Mouse (Mus musculus): ENCODE results near the gene Leprot.

GRCm38 (mm10) chr4:101697236-101697635 is 49.7 kb downstream of the Leprot start:
- TF ChIP-seq CTCF (IDR thresholded peaks at IDR 0.05; ENCODE audit: borderline replicate concordance, control insufficient read depth, extremely low read depth, insufficient read depth, low read length, poor library complexity) = no peak
- no peak for TF ChIP-seq POLR2A (IDR thresholded peaks at IDR 0.05; ENCODE audit: control insufficient read depth, extremely low read depth, insufficient read depth, low read length, poor library complexity)
